Mouse (Mus musculus) lung, embryonic 14.5 days (tissue): Measurements from ENCODE around the gene Mthfsd. TPM values are rescaled to one million over a fixed set of nuclear protein-coding genes. Genes with fewer than 3 reads are reported as not detected.
"Not testable (repeated sequence)": the region's sequence is repeated elsewhere in the genome, so short reads cannot be mapped to it uniquely, and the experiment has no call there.

ENCODE experiments used
- ATAC-seq: fragments of 200-750 bp; cut with Nextera tagmentation; 2 replicates; pipeline ENCODE4 v1.8.0; 2017; ENCODE audit warnings: mild to moderate bottlenecking, moderate TSS enrichment, moderate library complexity; ENCODE audit not compliant: insufficient read depth
- DNase-seq: peaks from one replicate; pipeline ENCODE4 v3.0.0-alpha.2; 2015
- H3K27ac ChIP-seq: fragments of 300-500 bp; sonication (generic); 2 replicates; pipeline ENCODE4 v1.5.1; 2014; ENCODE audit warnings: low read depth, mild to moderate bottlenecking, moderate library complexity
- H3K27me3 ChIP-seq: fragments of 300-500 bp; sonication (generic); 2 replicates; pipeline ENCODE4 v1.6.1; 2014; ENCODE audit warnings: low read length, control low read depth; ENCODE audit not compliant: insufficient read depth
- H3K36me3 ChIP-seq: fragments of 300-500 bp; sonication (generic); 2 replicates; pipeline ENCODE4 v1.6.1; 2014; ENCODE audit warnings: control low read depth; ENCODE audit not compliant: insufficient read depth
- H3K4me1 ChIP-seq: fragments of 300-500 bp; sonication (generic); 2 replicates; pipeline ENCODE4 v1.6.1; 2014; ENCODE audit warnings: antibody characterized with exemption, control low read depth; ENCODE audit not compliant: insufficient read depth
- H3K4me2 ChIP-seq: fragments of 300-500 bp; sonication (generic); 2 replicates; pipeline ENCODE4 v1.6.1; 2014; ENCODE audit warnings: mild to moderate bottlenecking
- H3K4me3 ChIP-seq: fragments of 300-500 bp; sonication (generic); 2 replicates; pipeline ENCODE4 v1.5.1; 2014; ENCODE audit warnings: low read depth, low read length
- H3K9ac ChIP-seq: fragments of 300-500 bp; sonication (generic); 2 replicates; pipeline ENCODE4 v1.6.1; 2014
- H3K9me3 ChIP-seq: fragments of 300-500 bp; sonication (generic); 2 replicates; pipeline ENCODE4 v1.6.1; 2016; ENCODE audit warnings: low read depth, low read length, control low read depth
- CTCF ChIP-seq: IDR thresholded peaks from 2 replicates; pipeline ENCODE4 v1.5.1; 2016; ENCODE audit warnings: antibody characterized with exemption, low read depth
- whole genome bisulfite sequencing: fragments of 180-500 bp; shearing (Covaris S2); extraction: QIAGEN DNeasy Blood & Tissue Kit; methylation state at CpG from one replicate; pipeline ENCODE4 v1.1.7; 2014; 5-methylcytosine and 5-hydroxymethylcytosine counted together
- polyA plus RNA-seq: library from polyadenylated mRNA; unstranded; fragments of >200 nt; fragmentation: Nextera tagmentation; extraction: Ambion mirVana; gene quantifications from 2 replicates; pipeline ENCODE4 v1.2.1, GENCODE M21; 2014

Gene Mthfsd
- 57.6 and 63.1 TPM in 2 replicates for polyA plus RNA-seq

GRCm38 (mm10) chr8:121107668-121108656 is at the start of gene Mthfsd:
Gene Mthfsd, minus strand, starts transcription at chr8:121108392.
- peak within 1 kb of the TSS; percentile 76 for H3K9ac ChIP-seq
- H3K9me3 ChIP-seq: no peaks in the 10 kb centered on the region
- H3K4me1 ChIP-seq: peaks cover 5% of the 10 kb centered on the region; the same call in 1 of the 2 replicates
- peak within 1 kb of the TSS; percentile 62 for H3K27ac ChIP-seq
- DNase-seq (peak; percentile 99), ATAC-seq (peak; percentile 87)
- no peaks in the 10 kb centered on the region for H3K27me3 ChIP-seq
- H3K36me3 ChIP-seq: peaks cover 25% of the 10 kb centered on the region
- H3K4me2 ChIP-seq: peak within 1 kb of the TSS; percentile 84
- under 1% methylated on average over 75 of the region's 75 CpGs for WGBS
- peak within 1 kb of the TSS; percentile 73 for H3K4me3 ChIP-seq
- peak; percentile 24 for TF ChIP-seq CTCF

GRCm38 (mm10) chr8:121156990-121157491 is 48.8 kb upstream of the Mthfsd start:
- 80% methylated on average over 7 of the region's 7 CpGs for WGBS

GRCm38 (mm10) chr8:121152394-121152793 is 44.2 kb upstream of the Mthfsd start:
- H3K27ac ChIP-seq: 0 out of 2 replicates have a peak overlapping the region, but pooled peaks have one; percentile 3
- WGBS: 25% methylated on average over 12 of the region's 12 CpGs
- peak; percentile 91 for ATAC-seq

More at GRCm38 (mm10) chr8:121156990-121157491, 48.8 kb upstream of the Mthfsd start:
- H3K36me3 ChIP-seq: no peaks in the 10 kb centered on the region
- H3K4me3 ChIP-seq: no peak overlapping the region
- H3K9me3 ChIP-seq: no peaks in the 10 kb centered on the region
- TF ChIP-seq CTCF: no peak
- no peak overlapping the region for H3K9ac ChIP-seq
- no peak overlapping the region for H3K27ac ChIP-seq
- no peak overlapping the region for H3K4me2 ChIP-seq
- H3K27me3 ChIP-seq: peaks cover 7% of the 10 kb centered on the region; the same call in 1 of the 2 replicates
- DNase-seq: no peak
- ATAC-seq: no peak
- no peaks in the 10 kb centered on the region for H3K4me1 ChIP-seq

GRCm38 (mm10) chr8:121148573-121149083 is 40.4 kb upstream of the Mthfsd start:
- Histone ChIP-seq H3K27me3 (peaks cover 4% of the 10 kb centered on the region; the same call in 1 of the 2 replicates), H3K9me3 (no peaks in the 10 kb centered on the region), H3K4me1 (no peaks in the 10 kb centered on the region), H3K4me3 (no peak overlapping the region), H3K27ac (no peak overlapping the region), H3K4me2 (no peak overlapping the region), H3K36me3 (no peaks in the 10 kb centered on the region), H3K9ac (no peak overlapping the region)
- DNase-seq (no peak), ATAC-seq (no peak)
- TF ChIP-seq CTCF: no peak
- 9% methylated on average over 8 of the region's 8 CpGs for WGBS

More at GRCm38 (mm10) chr8:121152394-121152793, 44.2 kb upstream of the Mthfsd start:
- no peak overlapping the region for H3K4me2 ChIP-seq
- H3K9me3 ChIP-seq: no peaks in the 10 kb centered on the region
- H3K4me3 ChIP-seq: no peak overlapping the region
- no peak overlapping the region for H3K9ac ChIP-seq
- H3K4me1 ChIP-seq: no peaks in the 10 kb centered on the region
- H3K27me3 ChIP-seq: peaks cover 6% of the 10 kb centered on the region; the same call in 1 of the 2 replicates
- peak; percentile 86 for DNase-seq
- TF ChIP-seq CTCF: no peak
- no peaks in the 10 kb centered on the region for H3K36me3 ChIP-seq

- H3K36me3 ChIP-seq, H3K27ac ChIP-seq, H3K27me3 ChIP-seq, H3K4me2 ChIP-seq, H3K9me3 ChIP-seq, DNase-seq, H3K9ac ChIP-seq, ATAC-seq, H3K4me3 ChIP-seq, H3K4me1 ChIP-seq: not testable (repeated sequence)
- WGBS: 66% methylated on average over 4 of the region's 6 CpGs
Observed at GRCm38 (mm10) chr8:121145457-121146134, 37.4 kb upstream of the Mthfsd start.

GRCm38 (mm10) chr8:121136856-121137255 is 28.7 kb upstream of the Mthfsd start:
- no peaks in the 10 kb centered on the region for H3K36me3 ChIP-seq
- ATAC-seq (no peak), DNase-seq (no peak)
- no peak overlapping the region for H3K4me3 ChIP-seq
- H3K27me3 ChIP-seq: 0 out of 2 replicates have a peak, but pooled peaks cover 4% of the 10 kb centered on the region
- H3K9ac ChIP-seq: no peak overlapping the region
- H3K27ac ChIP-seq: no peak overlapping the region
- 93% methylated on average over 6 of the region's 6 CpGs for WGBS
- TF ChIP-seq CTCF: peak; percentile 28; the same call in 1 of the 2 replicates
- H3K4me1 ChIP-seq: no peaks in the 10 kb centered on the region
- no peak overlapping the region for H3K4me2 ChIP-seq
- H3K9me3 ChIP-seq: no peaks in the 10 kb centered on the region; the same call in 1 of the 2 replicates
